Mouse (Mus musculus): ENCODE measurements around the gene Ctf1.
"Not testable (repeated sequence)": the region's sequence is repeated elsewhere in the genome, so short reads cannot be mapped to it uniquely, and the experiment has no call there.

The Ctf1 gene

DNA sequence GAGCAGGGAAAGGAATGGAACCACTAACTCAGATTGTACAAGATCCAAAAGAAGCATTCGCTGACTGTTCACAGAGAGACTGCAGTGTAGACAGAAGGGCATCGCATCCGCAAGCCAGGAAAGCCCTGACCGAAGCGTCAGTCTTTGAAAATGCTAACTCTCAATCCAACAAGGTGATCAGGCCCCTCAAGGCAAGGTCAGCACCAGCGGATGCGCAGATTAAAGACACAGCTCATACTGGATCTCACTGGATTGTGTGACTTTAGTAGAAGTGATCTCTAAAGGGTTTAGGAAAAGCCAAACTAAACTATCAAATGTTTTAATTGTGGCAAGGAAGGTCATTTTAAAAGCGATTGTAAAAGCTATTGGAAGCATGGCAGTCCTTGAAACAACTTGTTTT, 19.2 kb upstream of the Ctf1 start:
- DNase-seq (ENCODE audit: low read depth, low spot score): no peak

DNA sequence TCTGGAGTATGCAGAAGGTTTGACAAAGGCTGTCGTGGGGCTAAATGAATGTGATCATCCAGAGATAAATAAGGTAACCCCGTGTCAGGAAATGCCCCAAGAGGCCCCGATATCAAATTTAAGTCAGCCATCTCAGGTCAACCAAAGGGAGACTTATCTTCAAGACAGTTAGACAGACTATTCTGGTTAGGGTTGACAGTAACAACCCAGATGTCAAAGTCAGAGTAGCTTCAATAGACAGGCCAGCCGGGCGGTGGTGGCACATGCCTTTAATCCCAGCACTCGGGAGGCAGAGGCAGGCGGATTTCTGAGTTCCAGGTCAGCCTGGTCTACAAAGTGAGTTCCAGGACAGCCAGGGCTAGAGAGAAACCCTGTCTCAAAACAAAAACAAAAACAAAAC, 18.8 kb upstream of the Ctf1 start:
- DNase-seq (ENCODE audit: low read depth, low spot score): not testable (repeated sequence)

DNA sequence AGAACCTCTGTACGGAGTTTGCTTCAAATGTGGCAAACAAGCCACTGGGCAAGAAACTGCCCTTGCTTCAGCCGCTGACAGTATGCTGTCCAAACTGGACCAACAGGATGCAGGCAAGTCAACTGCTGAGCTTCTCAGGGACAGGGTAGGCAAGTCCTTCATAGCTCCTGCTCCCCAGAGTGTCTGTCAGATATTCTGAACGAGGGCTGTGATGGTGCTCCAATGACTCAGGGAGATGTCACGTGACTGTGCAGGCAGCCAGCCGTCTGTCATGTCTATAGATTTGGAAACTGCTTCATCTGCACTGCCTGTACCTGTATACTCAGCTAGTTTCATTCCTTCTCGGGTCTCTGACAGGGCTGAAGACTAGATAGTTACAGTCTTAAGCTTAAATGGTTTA, 13.6 kb upstream of the Ctf1 start:
- DNase-seq (ENCODE audit: low read depth, low spot score): no peak

DNA sequence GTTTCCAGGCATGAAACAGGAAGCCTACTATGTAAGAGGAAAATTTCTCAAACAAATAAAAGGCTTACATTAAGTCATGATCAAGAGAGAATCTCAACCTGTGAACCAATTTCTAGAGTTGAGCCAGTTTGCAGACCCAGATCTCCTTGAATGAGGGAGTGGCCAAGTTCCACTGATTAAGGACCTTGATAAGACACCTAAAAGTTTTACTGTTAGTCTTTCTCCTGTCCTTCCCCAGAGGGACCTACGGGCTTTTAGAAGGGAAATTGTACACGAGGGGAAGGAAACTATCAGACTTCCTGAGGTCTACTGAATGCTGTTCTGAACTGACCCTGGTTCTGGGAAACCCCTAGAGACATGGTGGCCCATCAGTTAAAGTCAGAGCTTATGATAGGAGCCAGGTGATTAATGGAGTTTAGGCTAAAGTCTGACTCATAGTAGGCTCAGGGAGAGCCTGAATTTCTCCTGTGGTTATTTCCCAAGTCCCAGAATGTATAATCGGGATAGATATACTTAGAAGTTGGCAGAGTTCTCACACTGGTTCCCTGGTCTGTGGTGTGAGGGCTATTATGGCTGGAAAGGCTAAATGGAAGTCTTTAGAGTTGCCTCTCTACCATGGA, 11.7 kb upstream of the Ctf1 start:
- no peak for DNase-seq (ENCODE audit: low read depth, low spot score)

DNA sequence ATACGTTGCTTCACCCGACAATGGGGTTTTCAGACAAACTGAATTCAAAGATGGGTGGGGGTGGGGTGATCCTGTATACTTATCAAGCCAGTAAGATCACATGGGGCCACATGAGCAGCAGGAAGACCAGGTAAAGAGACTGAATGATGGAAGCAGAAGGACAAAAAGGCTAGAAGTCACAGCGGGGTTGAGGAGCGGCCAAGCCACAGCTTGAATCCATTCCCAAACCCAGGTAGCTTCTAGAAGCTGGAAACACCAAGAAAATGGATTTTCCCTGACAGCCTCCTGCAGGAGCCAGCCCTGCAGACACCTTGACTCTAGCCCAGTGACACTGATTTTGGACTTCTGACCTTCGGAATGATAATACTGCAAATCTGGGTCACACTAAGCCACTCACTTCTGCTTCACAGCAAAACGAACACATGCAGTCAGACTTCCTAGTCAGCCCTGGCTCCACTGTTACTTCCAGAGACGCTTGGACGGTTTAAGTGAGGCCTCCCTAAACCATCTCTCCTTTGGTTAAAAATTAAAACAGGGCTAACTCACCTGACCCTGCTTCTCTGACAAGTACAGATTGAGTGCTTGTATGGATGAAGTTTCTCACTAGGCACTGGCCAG, 8.9 kb upstream of the Ctf1 start:
- DNase-seq (ENCODE audit: low read depth, low spot score): no peak

DNA sequence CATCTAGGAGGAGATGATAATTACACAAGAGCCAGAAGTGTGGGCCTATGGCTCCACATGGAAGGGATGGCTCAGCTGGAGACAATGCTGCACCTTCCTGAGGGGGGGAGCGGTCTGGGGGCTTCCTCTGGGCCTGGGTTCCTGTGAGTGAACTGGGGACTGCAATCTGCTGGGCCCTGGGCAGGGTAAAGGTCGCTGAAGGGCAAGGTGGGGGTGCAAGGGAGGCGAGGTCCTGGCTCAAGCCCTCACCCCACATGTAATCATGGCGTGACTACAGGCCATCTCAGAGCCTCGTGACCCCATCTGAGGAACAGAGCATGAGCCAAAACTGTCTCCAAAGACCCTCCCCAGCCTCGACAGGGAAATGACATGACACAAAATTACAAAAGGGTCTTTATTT, 7.9 kb upstream of the Ctf1 start:
- no peak for DNase-seq (ENCODE audit: low read depth, low spot score)

DNA sequence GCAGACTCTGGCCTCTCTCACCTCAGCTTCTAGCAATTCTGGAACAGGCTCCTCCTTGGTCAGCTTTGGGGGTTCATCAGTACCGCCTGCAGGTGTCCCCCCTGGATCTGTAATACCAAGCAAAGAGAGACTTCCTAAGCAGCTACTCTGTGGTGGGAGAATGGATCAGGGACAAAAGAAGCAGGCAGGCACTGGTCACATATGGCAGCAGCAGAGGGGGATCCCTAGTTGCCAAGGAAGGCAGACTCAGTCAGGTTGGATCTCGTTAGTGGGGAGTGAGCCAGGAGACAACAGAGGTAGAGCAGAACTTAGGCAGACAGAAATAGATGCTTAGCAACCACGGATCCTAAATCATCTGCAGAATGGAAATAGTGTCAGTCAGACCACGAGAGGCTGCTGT, 6.8 kb upstream of the Ctf1 start:
- no peak for DNase-seq (ENCODE audit: low read depth, low spot score)

DNA sequence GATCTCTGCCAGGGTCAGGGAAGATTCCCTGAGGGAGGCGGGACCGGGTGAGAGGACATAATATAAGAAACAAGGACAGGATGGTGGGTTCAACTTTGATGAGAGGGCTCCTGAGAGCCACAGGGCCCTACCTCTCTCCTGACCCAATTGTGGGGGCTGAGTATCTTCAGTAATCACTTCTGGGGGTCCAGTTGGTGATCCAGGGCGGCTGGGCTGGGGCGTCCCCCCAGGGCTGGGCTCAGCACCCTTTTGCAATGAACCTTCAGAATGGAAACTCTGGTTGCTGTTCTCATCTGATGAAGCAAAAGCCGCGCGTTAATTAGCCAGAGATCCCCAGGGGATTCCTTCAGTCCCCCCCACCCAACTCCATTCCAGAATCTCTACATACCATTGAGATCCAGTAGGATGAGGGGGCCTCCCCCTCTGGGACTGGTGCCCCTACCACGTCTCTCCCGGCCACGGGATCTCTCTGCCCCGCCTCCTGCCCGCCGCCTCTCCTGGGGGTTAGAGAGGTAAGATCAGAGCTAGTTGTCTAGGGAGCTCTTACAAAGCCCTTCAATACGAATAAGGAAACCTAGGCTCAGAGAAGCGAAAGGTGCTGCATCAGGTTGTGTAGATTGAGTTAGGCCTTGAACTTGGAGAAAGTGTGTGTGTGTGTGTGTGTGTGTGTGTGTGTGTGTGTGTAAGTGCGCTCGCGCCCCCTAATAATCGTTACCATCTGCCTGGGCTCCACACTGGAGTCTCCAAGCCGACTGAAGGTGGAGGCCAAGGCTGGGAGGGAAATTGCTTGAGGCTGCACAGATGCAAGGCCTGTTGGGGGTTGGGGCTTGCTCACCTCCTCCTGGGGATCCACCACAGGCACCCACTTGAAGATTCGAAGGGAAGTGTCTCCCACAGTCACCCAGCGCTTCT, 5.2 kb upstream of the Ctf1 start:
- DNase-seq (ENCODE audit: low read depth, low spot score): no peak

DNA sequence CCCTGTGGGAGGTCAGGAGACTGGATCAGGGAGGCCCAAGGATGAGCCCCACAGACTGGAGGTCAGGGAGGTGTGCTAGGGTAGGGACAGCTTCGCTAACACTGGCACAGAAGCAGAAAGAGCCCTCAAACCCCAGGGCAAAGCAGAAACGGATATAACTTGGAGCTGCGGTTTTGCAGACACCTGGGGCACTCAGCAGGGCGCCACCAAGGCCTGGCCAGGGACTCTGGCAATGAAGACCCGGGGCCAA, 4.7 kb upstream of the Ctf1 start:
- DNase-seq (ENCODE audit: low read depth, low spot score): no peak

DNA sequence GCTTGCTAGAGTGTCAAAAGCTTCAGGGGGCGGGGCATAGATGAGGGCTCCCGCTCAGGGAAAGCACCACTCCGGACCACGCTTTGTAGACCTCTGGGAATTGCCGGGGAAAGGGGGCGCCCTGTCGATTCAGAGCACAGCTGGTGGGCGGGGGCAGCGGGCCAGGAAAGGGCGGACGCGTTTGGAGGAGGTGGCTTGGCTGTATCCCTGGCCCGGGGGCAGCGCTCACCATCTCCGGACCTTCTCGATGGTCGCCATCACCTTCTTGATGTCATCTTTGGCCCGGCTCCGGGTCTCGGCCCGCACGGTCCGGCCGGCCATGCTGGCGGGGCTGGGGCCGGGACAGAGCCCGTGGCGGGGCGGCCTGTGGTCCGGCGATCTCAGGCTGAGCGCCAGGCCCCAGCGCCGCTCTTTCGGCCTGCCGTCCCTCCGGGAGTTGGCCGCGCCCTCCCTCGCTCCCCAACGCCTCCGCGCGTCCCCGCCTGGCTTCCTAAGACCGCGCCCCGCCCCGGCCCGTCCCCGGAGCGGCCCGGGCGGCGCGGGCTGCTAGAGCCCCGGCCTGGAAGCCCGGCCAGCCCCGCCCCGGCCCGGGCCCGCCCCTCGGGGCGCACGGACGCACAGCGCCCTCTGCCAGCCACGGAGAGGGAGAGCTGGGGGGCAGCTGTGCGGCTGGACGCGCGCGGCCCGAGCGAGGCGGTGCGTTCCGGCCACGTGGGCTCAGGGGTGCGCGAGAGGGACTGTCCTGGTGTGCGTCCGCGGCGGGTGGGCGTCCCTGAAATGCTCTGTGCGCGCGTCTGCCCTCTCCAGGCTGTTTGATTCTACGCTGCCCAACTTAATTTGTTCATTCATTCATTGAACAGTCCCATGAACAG, 4.1 kb upstream of the Ctf1 start, which contains the start of gene Bcl7c:
Gene Bcl7c, minus strand, starts transcription at position 727 of the 872 bp plus-strand sequence.
- peak; percentile 62 for DNase-seq (ENCODE audit: low read depth, low spot score)

DNA sequence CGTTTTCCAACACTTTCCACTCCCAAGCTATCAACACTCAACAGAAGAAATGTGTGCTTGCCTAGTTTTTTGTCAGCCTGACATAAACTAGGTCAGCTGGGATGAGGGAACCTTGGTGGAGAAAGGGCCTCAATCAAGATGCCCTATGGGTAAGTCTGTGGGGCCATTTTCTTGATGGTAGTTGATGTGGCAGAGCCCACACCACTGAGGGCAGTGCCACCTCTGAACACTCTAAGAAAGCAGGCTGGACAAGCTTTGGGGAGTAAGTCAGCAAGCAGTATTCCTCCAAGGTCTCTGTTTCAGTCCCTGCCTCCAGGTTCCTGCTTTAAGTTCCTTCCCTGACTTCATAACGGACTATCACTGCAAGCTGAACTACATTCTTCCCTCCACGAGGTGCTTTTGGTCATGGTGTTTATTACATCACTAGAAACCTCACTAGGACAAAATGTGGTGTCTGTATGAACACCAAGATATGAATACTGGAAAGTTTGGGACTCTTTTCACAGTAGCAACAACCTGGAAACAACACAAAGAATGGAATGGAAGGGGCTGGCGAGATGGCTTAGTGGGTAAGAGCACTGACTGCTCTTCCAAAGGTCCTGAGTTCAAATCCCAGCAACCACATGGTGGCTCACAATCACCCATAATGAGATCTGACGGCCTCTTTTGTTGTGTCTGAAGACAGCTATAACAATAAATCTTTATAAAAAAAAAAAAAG, 3.1 kb upstream of the Ctf1 start:
- no peak for DNase-seq (ENCODE audit: low read depth, low spot score)

DNA sequence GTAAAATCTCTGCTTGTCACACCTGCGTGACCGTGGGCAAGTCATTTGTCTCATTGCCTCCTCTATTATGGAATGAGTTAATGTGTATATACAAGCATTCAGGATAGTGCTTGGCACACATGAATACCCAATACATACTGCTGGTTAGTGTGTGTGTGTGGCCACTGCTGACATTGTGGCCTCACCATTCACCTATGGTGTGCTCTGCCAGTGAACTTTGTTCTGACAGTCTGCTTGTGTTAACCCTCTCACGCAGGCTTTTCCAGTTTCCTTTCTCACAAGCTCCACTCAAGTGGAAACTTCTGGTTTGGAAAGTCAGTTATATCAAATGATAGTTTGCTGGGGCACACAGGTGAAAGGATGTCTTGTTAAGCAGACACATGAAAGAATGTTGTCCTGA, 1.5 kb upstream of the Ctf1 start:
- DNase-seq (ENCODE audit: low read depth, low spot score): no peak

DNA sequence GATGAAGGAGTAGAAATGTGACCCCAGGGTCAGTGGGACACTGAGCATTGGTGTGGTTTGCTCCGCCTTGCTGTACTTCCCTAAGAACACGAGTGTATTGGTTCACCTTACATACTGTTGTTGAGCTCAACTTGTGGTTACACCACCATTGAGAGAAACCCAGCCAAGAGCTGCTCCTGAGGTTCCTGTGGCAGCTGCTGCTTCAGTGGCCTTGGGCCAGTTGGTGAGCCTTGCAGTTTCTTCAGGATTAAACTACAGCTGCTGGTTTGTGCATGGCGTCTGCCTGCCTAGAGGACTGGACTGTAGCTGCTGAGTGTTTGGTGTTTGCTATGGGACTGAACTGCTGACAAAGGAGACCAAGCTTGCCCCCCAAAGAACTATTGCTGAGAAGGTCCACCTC, 1.1 kb upstream of the Ctf1 start:
- DNase-seq (ENCODE audit: low read depth, low spot score): no peak

DNA sequence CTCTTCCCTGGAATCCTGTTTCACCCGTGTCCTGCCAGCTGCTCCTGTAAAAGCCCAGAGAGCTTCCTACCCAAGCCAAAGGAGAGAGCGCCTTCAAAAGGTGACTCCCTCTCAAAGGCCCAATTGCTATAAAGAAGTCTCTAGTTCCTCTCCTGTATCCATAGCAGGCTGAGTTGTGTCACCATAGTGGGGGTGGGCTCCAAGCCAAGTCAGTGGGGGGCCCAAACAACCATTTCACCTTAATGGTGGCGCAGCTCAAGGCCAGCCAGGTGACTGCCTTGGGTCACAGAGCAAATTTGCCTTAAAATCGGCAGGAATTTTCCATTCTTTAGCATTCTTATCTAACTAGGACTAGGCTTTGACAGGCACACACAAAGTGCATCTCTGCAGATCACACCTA, 2.3 kb downstream of the Ctf1 start:
- DNase-seq (ENCODE audit: low read depth, low spot score): no peak

DNA sequence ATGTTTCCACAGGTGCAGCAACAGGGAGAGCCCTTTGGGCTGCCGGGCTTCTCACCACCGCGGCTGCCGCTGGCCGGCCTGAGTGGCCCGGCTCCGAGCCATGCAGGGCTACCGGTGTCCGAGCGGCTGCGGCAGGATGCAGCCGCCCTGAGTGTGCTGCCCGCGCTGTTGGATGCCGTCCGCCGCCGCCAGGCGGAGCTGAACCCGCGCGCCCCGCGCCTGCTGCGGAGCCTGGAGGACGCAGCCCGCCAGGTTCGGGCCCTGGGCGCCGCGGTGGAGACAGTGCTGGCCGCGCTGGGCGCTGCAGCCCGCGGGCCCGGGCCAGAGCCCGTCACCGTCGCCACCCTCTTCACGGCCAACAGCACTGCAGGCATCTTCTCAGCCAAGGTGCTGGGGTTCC, 4.5 kb downstream of the Ctf1 start:
- no peak for DNase-seq (ENCODE audit: low read depth, low spot score)

DNA sequence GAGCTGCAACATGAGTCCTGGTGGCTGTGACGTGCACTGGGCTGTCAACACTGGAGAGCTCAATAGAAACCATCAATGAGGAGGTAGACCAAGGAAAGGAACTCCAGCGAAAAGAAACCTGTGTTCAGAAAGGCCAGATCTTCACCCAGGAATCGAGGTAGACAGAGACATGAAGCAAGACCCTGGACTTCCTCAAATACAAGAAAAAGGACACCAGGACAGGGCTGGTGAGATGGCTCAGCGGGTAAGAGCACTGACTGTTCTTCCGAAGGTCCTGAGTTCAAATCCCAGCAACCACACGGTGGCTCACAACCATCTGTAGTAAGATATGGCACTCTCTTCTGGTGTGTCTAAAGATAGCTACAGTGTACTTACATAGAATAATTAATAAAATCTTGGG, 5.8 kb downstream of the Ctf1 start:
- no peak for DNase-seq (ENCODE audit: low read depth, low spot score)

DNA sequence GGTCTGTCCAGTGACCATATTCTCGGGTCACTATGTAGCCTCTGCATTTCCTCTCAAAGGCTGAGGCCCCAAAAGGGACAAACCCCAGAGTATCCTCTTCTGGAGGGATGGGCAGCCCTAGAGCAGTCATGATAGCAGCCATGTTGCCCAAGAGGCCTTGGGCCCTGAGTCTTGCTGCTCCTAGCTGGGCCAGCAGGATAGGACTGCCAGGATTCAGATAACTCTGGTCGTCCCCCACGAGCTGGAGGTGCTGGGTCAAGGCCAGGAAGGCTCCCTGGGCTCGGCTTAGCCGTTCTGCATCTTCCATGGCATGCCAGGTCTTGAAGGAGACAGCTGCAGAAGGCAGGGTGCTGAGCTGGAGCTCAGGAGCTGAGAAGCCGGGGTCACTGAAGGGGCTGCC, 6.7 kb downstream of the Ctf1 start:
- no peak for DNase-seq (ENCODE audit: low read depth, low spot score)

DNA sequence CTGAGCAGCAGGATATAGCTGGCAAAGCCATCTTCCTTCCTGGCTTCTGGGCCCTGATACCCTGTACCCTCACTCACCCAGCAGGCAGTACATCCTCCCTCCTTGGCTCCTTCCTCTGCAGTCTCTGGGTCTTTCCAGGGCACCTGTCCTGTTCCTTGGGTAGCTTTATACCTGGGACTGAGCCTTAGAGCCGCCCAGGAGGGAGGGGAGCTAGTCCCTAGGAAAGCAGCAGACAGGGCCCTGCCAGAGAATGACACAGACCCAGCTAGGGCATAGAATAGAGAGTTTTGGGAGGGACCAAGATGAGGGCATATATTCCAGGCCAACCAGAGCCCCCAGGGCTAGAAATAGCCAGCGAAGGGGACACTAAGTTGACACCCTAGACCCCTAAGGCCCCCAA, 13.0 kb downstream of the Ctf1 start:
- no peak for DNase-seq (ENCODE audit: low read depth, low spot score)

DNA sequence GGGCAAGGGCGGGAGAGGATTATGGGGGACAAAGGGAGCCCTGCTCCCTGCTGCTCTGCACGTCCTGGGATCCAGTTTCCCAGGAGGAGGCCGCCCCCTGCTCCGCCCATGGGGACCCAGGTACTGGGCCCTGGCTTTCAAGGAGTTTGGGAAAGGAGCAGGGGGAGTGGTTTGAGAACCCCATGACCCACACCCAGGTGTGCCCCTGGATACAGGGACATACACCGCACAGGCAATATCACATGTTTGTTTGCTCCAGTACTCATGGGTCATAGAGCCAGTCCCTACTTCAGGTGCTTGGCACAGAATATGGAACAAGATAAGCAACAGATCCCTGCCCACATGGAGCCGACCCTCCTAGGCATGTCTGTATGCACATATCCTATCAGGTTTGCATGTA, 13.4 kb downstream of the Ctf1 start:
- no peak for DNase-seq (ENCODE audit: low read depth, low spot score)

DNA sequence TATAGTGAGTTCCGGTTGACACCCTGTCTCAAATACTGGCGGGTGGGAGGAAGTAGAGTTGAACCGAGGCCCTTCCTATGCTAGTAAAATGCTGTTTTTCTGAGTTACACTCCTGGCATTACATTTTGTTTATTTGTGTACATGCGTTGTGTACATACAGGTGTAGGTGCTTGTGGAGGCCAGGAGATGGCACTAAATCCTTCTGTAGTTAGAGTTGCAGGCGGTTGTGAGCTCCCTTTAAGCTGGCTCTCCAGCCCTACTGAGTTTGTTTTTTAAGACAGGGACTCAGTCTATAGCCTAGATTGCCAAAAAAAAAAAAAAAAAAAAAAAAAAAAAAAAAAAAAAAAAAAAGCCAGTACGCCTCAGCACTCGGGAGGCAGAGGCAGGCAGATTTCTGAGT, 15.4 kb downstream of the Ctf1 start:
- DNase-seq (ENCODE audit: low read depth, low spot score): no peak

DNA sequence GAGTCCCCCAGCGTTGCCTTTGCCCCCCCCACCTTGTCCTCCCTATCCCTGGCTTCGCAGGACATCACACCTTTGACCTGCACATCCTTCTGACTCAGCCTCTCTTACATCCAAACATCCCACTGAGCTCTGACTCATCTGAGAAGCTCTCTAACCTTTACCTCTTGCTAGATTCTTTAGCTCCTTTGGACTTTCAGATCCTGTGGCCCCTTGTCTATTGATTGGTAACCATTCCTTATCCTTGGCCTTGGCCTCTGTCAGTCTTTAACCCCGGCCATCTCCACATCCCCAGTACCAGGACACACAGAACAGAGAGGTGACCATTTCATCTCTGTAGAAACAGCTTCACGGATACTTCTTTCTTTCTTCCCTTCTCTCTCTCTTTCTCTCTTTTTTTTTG, 17.6 kb downstream of the Ctf1 start:
- no peak for DNase-seq (ENCODE audit: low read depth, low spot score)

DNA sequence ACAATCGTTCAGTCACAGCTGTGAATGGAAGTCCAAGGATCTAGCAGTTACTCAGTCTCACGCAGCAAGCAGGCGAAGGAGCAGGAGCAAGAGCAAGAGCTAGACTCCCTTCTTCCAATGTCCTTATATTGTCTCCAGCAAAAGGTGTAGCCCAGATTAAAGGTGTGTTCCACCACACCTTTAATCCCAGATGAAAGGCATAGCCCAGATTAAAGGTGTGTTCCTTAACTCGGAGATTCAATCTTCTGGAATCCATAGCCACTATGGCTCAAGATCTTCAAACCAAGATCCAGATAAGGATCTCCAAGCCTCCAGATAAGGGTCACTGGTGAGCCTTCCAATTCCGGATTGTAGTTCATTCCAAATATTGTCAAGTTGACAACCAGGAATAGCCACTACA, 19.5 kb downstream of the Ctf1 start, which contains the start of gene Ctf2:
Gene Ctf2, minus strand, starts transcription at position 101 of the 400 bp plus-strand sequence.
- DNase-seq (ENCODE audit: low read depth, low spot score): not testable (repeated sequence)

Measured in retina, adult 2 months (tissue).